Mouse (Mus musculus): ENCODE results near the gene Pou3f1. TPM values are rescaled to one million over a fixed set of nuclear protein-coding genes. Genes with fewer than 3 reads are reported as not detected.
"Not testable (repeated sequence)": the region's sequence is repeated elsewhere in the genome, so short reads cannot be mapped to it uniquely, and the experiment has no call there.

Pou3f1 gene
- polyA plus RNA-seq, 1 experiment from 2014 or later = 22.6 TPM

DNA sequence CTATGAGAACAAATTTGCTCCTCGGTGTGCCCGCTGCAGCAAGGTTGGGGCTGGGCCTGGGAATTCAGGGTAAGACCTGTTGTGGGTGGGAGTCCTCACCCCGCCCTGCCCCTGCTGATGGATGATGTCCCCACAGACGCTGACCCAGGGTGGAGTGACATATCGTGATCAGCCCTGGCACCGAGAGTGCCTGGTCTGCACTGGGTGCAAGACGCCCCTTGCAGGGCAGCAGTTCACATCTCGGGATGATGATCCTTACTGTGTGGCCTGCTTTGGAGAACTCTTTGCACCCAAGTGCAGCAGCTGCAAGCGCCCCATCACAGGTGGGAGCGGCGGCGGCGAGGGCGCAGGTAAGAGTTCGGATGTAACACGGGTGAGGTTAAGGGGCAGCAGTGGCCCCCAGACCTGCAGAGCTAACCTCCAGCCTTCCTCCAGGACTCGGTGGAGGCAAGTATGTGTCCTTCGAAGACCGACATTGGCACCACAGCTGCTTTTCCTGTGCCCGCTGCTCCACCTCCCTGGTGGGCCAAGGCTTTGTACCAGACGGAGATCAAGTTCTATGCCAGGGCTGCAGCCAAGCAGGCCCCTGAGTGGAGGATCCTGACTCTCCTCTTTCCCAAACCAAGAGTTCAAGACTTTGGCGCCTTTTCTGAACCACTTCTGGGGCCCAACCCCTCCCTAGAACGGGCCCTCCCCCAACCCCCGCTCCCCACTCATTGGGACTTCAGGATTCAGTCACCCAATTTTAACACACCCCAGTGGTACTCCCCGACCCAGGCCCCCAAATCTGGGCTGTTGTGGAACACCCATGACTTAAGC is 51.0 kb downstream of the Pou3f1 start:
- Histone ChIP-seq H3K27me3 (ENCODE audit: control insufficient read depth, insufficient read depth, low read length) (peaks cover 15% of the 10 kb centered on the region), H3K4me1 (ENCODE audit: control insufficient read depth, insufficient read depth, low read length) (peaks cover 15% of the 10 kb centered on the region)
- not testable (repeated sequence) for H3K36me3 ChIP-seq (ENCODE audit: control insufficient read depth, insufficient read depth, low read length); ATAC-seq (ENCODE audit: low FRiP score, low TSS enrichment); DNase-seq; H3K4me2 ChIP-seq (ENCODE audit: low read length); H3K9me3 ChIP-seq (ENCODE audit: control insufficient read depth, low read length); H3K9ac ChIP-seq (replicated peaks; ENCODE audit: low read length); H3K27ac ChIP-seq (replicated peaks; ENCODE audit: low read depth, low read length); H3K4me3 ChIP-seq (replicated peaks; ENCODE audit: low read depth, low read length)
- 90% methylated on average over 25 of the region's 25 CpGs for WGBS

DNA sequence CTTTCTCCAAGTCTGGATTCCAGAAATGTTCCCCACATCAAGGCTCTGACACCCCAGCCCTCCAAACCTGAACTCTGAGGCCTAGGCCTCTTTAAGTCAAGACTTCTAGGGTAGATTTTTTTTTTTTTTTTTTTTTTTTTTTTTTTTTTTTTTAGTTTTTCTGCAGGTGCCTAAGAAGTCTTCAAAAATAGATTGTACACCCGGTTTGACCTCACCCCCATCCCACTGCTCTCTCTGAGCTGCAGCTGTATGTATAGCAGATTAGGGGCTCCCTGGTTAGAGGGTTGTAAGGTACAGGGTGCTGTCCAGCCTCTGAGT is 51.6 kb downstream of the Pou3f1 start:
- not testable (repeated sequence) for DNase-seq; H3K36me3 ChIP-seq (ENCODE audit: control insufficient read depth, insufficient read depth, low read length); H3K4me2 ChIP-seq (ENCODE audit: low read length); H3K9ac ChIP-seq (replicated peaks; ENCODE audit: low read length); ATAC-seq (ENCODE audit: low FRiP score, low TSS enrichment); H3K4me3 ChIP-seq (replicated peaks; ENCODE audit: low read depth, low read length); H3K27ac ChIP-seq (replicated peaks; ENCODE audit: low read depth, low read length); H3K9me3 ChIP-seq (ENCODE audit: control insufficient read depth, low read length)
- Histone ChIP-seq H3K27me3 (ENCODE audit: control insufficient read depth, insufficient read depth, low read length) (peaks cover 15% of the 10 kb centered on the region), H3K4me1 (ENCODE audit: control insufficient read depth, insufficient read depth, low read length) (peaks cover 15% of the 10 kb centered on the region)
- WGBS = 7% methylated on average over 1 of the region's 1 CpGs

- peak; percentile 72 for DNase-seq
- H3K9me3 ChIP-seq (ENCODE audit: control insufficient read depth, low read length) = no peaks in the 10 kb centered on the region
- peaks cover 15% of the 10 kb centered on the region for H3K4me1 ChIP-seq (ENCODE audit: control insufficient read depth, insufficient read depth, low read length)
- 0 out of 2 replicates have a peak overlapping the region, but pooled peaks have one; percentile 25 for H3K9ac ChIP-seq (replicated peaks; ENCODE audit: low read length)
- ATAC-seq (ENCODE audit: low FRiP score, low TSS enrichment) = no peak; the same call in 1 of the 2 replicates
- H3K27ac ChIP-seq (replicated peaks; ENCODE audit: low read depth, low read length) = no peak overlapping the region
- H3K4me2 ChIP-seq (ENCODE audit: low read length) = peak overlapping the region; percentile 47
- peaks cover 15% of the 10 kb centered on the region for H3K27me3 ChIP-seq (ENCODE audit: control insufficient read depth, insufficient read depth, low read length)
- peak overlapping the region; percentile 21 for H3K4me3 ChIP-seq (replicated peaks; ENCODE audit: low read depth, low read length)
- WGBS = 3% methylated on average over 41 of the region's 41 CpGs
- no peaks in the 10 kb centered on the region for H3K36me3 ChIP-seq (ENCODE audit: control insufficient read depth, insufficient read depth, low read length)
Observed at GRCm38 (mm10) chr4:124708518-124709477, 52.2 kb downstream of the Pou3f1 start.

- 4% methylated on average over 18 of the region's 18 CpGs for WGBS
- no peaks in the 10 kb centered on the region for H3K36me3 ChIP-seq (ENCODE audit: control insufficient read depth, insufficient read depth, low read length)
- no peaks in the 10 kb centered on the region for H3K9me3 ChIP-seq (ENCODE audit: control insufficient read depth, low read length)
- peak overlapping the region; percentile 42 for H3K4me2 ChIP-seq (ENCODE audit: low read length)
- no peak for ATAC-seq (ENCODE audit: low FRiP score, low TSS enrichment)
- DNase-seq = peak; percentile 31
- H3K4me1 ChIP-seq (ENCODE audit: control insufficient read depth, insufficient read depth, low read length) = 0 out of 2 replicates have a peak, but pooled peaks cover 9% of the 10 kb centered on the region
- no peak overlapping the region for H3K4me3 ChIP-seq (replicated peaks; ENCODE audit: low read depth, low read length)
- no peak overlapping the region for H3K27ac ChIP-seq (replicated peaks; ENCODE audit: low read depth, low read length)
- peaks cover 15% of the 10 kb centered on the region for H3K27me3 ChIP-seq (ENCODE audit: control insufficient read depth, insufficient read depth, low read length)
- H3K9ac ChIP-seq (replicated peaks; ENCODE audit: low read length) = no peak overlapping the region
Observed at GRCm38 (mm10) chr4:124709961-124710446, 53.4 kb downstream of the Pou3f1 start.

Other genes with a start within 250 kb of the Pou3f1 start
- gene 3100002H09Rik, start 46.0 kb upstream of the Pou3f1 start, polyA plus RNA-seq (2014; fragmentation: Nextera tagmentation; extraction: Ambion mirVana) = 0.61 and 0.84 TPM in 2 replicates
- 37.6 and 38.2 TPM in 2 replicates for gene Utp11, start 36.8 kb downstream of the Pou3f1 start, polyA plus RNA-seq (2014; fragmentation: Nextera tagmentation; extraction: Ambion mirVana)
- gene Fhl3, start 43.9 kb downstream of the Pou3f1 start, polyA plus RNA-seq (2014; fragmentation: Nextera tagmentation; extraction: Ambion mirVana) = 0.73 and 1.8 TPM in 2 replicates
- gene Sf3a3, start 58.0 kb downstream of the Pou3f1 start, polyA plus RNA-seq (2014; fragmentation: Nextera tagmentation; extraction: Ambion mirVana) = 94.9 and 116 TPM in 2 replicates
- gene Inpp5b, start 85.0 kb downstream of the Pou3f1 start, polyA plus RNA-seq (2014; fragmentation: Nextera tagmentation; extraction: Ambion mirVana) = 16.4 and 26.4 TPM in 2 replicates
- gene Mtf1, start 145.3 kb downstream of the Pou3f1 start, polyA plus RNA-seq (2014; fragmentation: Nextera tagmentation; extraction: Ambion mirVana) = 11.4 and 13.4 TPM in 2 replicates
- gene Yrdc, start 193.9 kb downstream of the Pou3f1 start, polyA plus RNA-seq (2014; fragmentation: Nextera tagmentation; extraction: Ambion mirVana) = 57.3 and 59.1 TPM in 2 replicates
- gene 1110065P20Rik, start 194.4 kb downstream of the Pou3f1 start, polyA plus RNA-seq (2014; fragmentation: Nextera tagmentation; extraction: Ambion mirVana) = 85.1 and 110 TPM in 2 replicates
- 16.9 and 18.5 TPM in 2 replicates for gene Maneal, start 205.4 kb downstream of the Pou3f1 start, polyA plus RNA-seq (2014; fragmentation: Nextera tagmentation; extraction: Ambion mirVana)
- gene Epha10, start 224.1 kb downstream of the Pou3f1 start, polyA plus RNA-seq (2014; fragmentation: Nextera tagmentation; extraction: Ambion mirVana) = 9.6 and 10.7 TPM in 2 replicates

All from midbrain, embryonic 14.5 days (tissue).